Mouse (Mus musculus): Measurements from ENCODE around the gene Olfr659.
A peak's percentile ranks its signal among the peaks of the same experiment; 100 is the strongest.

Gene Olfr659

DNA sequence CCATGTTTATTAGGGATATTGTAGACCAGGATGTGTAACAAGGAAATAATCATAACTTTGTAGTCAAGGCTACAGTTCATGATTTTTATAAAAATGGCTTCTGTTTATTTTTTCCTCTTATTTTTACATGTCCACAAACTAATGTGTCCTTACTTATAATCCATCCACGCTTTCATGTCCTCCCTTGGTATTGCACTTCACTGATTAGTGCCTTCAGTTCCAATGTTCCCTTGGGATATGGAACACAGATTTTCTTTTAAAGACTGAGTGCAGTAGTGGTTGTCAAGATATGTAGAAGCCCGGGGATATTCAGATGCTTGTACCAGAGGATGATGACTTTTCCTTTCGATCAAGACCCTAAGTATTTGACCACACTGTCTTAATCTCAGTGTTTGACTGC, at the start of gene Olfr659:
Olfr659 (plus strand) TSS at position 301 of the 400 bp plus-strand sequence.
- DNase-seq, result no peak

DNA sequence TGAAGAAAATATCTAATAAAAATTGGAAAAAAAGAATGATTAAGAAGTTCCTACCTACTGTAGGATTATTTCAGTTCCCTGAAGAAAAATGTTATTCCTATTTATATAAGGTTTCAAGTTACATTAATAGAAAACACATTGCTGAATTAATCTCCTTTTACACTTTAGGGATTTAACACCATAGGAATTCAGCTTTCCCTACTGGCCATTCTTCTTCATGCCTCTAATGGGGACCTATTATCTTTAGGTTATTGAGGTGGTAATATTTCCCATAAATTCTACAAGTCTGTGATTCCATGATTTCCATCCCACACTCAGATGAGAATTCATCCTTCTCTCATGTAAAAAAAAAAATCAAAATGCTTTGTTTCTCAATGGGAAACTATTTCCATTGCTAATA, 42.1 kb upstream of the Olfr659 start, which contains the start of gene Olfr657:
Olfr657 (plus strand) TSS at position 301 of the 400 bp plus-strand sequence.
- DNase-seq, result no peak

DNA sequence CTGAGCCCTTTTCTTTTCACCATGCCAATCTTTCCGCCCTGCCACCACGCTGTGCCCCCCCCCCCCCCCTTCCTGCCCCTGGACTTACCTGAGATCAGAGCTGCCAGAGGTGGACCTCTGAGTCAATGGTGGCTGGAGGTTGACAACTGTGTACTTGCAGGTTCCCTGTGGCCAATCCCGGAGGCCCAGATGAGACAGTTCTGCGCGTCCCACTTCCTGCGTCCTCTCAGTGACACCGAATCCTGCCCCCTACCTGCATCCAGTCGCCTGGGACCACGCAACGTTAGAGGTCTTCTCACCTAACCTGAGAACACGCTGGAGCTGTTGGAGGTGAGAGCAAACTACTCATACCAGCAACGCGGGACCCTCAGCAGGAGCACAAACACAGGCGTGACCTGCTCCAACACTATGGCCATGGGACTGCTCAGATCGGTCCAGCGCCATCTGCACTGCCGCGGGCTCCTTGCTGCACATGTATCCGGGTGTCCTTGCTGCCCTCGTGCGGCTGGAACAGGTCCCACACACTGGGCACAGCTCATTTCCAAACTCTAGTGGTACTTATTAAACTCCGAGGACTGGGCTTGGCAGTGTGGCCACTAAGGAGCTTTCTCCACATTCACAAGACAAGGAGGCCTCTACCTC, 19.6 kb upstream of the Olfr659 start, which contains the start of gene Olfr658:
Olfr658 (minus strand) TSS at position 465 of the 642 bp plus-strand sequence.
- DNase-seq, result peak; percentile 6

DNA sequence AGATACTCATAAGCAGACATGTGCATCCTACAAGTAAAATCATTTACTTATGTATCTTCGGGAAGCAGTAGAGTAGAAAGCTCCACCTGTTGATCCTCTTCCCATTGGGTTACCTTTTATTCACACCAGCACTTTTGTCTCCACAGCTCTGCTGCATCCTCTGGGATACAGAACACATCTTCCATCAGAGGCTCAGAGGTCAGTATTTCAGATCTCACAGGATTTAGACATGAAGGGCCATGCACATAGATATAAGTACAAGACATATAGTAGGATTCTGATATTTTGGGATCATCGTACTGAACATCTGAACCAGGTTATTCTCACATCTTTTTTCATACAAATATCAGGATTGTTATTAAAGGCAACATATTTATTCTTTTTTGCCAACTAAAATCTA, 19.6 kb downstream of the Olfr659 start, which contains the start of gene Olfr661:
Olfr661 (plus strand) TSS at position 301 of the 400 bp plus-strand sequence.
- no peak for DNase-seq

Data from kidney, adult 11 months (tissue).